Mouse (Mus musculus) lung, adult 2 months (tissue): Measurements from ENCODE around the gene Zfp334. TPM values are rescaled to one million over a fixed set of nuclear protein-coding genes. Genes with fewer than 3 reads are reported as not detected.
A peak's percentile ranks its signal among the peaks of the same experiment; 100 is the strongest.

Experiments
- DNase-seq: peaks from one replicate; pipeline ENCODE4 v3.0.0; 2022
- H3K4me1 ChIP-seq: fragments of 200-500 bp; 2 replicates; pipeline ENCODE4 v1.6.1; 2011; ENCODE audit warnings: low read length; ENCODE audit not compliant: control insufficient read depth, insufficient read depth
- H3K4me3 ChIP-seq: fragments of 200-500 bp; replicated peaks from 2 replicates; pipeline ENCODE3; 2011; ENCODE audit warnings: low read depth, mild to moderate bottlenecking, control low read depth, low read length; ENCODE audit errors: extremely low read depth
- CTCF ChIP-seq: fragments of 200-500 bp; IDR thresholded peaks from 2 replicates; pipeline ENCODE4 v1.5.1; 2011; ENCODE audit warnings: mild to moderate bottlenecking, low read length, control low read depth; ENCODE audit not compliant: insufficient read depth
- POLR2A ChIP-seq: fragments of 200-500 bp; IDR thresholded peaks from 2 replicates; pipeline ENCODE4 v1.6.1; 2011; ENCODE audit warnings: low read depth, mild to moderate bottlenecking, control low read depth, low read length, borderline replicate concordance; ENCODE audit errors: extremely low read depth
- WGBS: fragments of 180-500 bp; shearing (Covaris S2); methylation state at CpG from one replicate; pipeline ENCODE4 v1.1.7; 2018; 5-methylcytosine and 5-hydroxymethylcytosine counted together
- polyA plus RNA-seq: library from polyadenylated mRNA; depleted of rRNA; stranded (reverse); fragments of >200 nt; gene quantifications from 2 replicates; pipeline ENCODE4 v1.2.3, GENCODE M21; 2012

The Zfp334 gene
- polyA plus RNA-seq, 1 experiment = 3.5 TPM

DNA sequence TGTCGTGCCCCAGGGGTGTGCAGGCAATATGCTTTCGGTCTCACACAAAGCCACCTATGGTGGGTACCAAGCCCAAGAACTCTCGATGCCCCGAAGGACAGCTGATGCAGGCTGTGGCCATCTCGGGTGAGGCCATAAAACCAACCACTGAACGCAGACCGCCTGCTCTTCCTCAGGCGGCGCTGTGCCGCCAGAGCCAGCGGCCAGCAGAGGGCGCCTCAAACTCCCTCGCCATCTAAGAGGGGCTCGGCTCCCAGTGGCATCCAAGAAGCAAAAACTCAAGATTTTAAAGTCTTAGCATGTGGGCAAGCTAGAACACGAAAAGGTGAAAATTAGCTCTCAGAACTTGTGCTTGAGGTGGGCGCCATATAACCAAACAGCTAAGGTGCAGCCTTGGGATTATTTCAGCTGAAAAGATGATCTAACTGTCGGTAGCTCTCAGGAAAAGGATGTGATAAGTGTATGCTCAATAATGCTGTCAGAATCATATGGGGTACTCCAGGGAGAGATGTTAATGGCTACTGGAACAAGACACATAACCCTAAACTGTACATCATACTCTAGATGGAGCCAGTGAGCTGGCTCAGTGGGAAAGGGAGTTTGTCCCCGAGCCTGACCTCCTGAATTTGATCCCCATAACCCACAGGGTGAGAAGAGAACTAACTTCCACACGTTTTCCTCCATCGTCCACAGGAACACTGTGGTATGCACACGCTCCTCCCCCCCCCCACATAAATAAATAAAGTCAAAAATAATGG is 23.5 kb downstream of the Zfp334 start:
- TF ChIP-seq POLR2A (no peak), CTCF (peak; percentile 61)
- Histone ChIP-seq H3K4me3 (no peak overlapping the region), H3K4me1 (0 out of 2 replicates have a peak, but pooled peaks cover 4% of the 10 kb centered on the region)
- peak; percentile 54 for DNase-seq
- WGBS = 11% methylated on average over 21 of the region's 21 CpGs

DNA sequence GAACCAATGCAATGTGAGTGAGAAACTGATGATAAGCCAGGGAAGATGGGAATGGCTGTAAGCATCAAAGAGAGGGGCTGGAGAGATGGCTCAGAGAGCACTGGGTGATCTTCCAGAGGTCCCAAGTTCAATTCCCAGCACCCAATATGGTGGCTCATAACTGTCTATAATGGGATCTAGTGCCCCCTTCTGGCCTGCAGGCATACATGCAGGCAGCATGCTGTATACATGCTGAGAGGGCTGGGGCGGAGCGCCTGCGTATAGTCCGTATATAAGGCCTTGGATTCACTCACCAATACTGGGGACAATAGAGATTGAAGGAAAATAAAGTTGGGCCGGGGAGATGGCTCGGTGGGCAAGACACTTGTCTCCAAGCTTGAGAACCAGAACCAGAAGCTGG is 24.8 kb downstream of the Zfp334 start:
- no peak for DNase-seq
- Histone ChIP-seq H3K4me1 (0 out of 2 replicates have a peak, but pooled peaks cover 4% of the 10 kb centered on the region), H3K4me3 (no peak overlapping the region)
- no peak for TF ChIP-seq POLR2A
- TF ChIP-seq CTCF = no peak
- 85% methylated on average over 6 of the region's 6 CpGs for WGBS

GRCm38 (mm10) chr2:165360861-165361260 is 27.2 kb downstream of the Zfp334 start:
- Histone ChIP-seq H3K4me1 (no peaks in the 10 kb centered on the region), H3K4me3 (no peak overlapping the region)
- TF ChIP-seq POLR2A (no peak), CTCF (peak; percentile 72)
- DNase-seq = peak; percentile 24
- 0% methylated on average over 1 of the region's 1 CpGs for WGBS

GRCm38 (mm10) chr2:165351828-165352513 is 36.1 kb downstream of the Zfp334 start:
- 88% methylated on average over 20 of the region's 20 CpGs for WGBS
- no peaks in the 10 kb centered on the region for H3K4me1 ChIP-seq
- TF ChIP-seq POLR2A (no peak), CTCF (no peak)
- no peak for DNase-seq
- H3K4me3 ChIP-seq = no peak overlapping the region

DNA sequence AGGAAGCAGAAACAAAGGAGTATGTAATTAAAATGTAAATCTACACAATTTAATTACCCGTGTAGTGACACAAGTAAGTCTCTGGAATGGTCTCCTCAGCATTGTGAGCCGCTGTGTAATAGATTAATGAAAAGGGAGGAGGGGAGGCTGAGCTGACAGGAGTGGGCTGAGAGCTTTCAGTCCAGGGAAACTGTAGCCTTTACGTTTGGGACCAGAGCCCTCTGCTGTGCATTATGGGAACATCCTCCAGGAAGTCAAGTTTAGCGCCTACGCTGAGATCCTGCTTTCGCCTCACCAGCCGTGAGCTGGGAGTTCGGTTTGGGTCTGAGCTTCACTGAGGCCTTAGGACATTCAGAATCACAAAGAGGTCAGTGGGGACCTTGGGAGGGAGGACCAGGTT is 38.6 kb downstream of the Zfp334 start:
- DNase-seq = no peak
- Histone ChIP-seq H3K4me3 (no peak overlapping the region), H3K4me1 (no peaks in the 10 kb centered on the region)
- 29% methylated on average over 8 of the region's 8 CpGs for WGBS
- TF ChIP-seq POLR2A = no peak

GRCm38 (mm10) chr2:165346180-165346579 is 41.9 kb downstream of the Zfp334 start:
- no peak for DNase-seq
- no peaks in the 10 kb centered on the region for H3K4me1 ChIP-seq
- TF ChIP-seq CTCF = no peak
- TF ChIP-seq POLR2A = no peak
- H3K4me3 ChIP-seq = no peak overlapping the region
- 87% methylated on average over 5 of the region's 5 CpGs for WGBS

- 47% methylated on average over 3 of the region's 3 CpGs for WGBS
- peak; percentile 83 for TF ChIP-seq CTCF
- no peak for TF ChIP-seq POLR2A
- no peaks in the 10 kb centered on the region for H3K4me1 ChIP-seq
- H3K4me3 ChIP-seq = no peak overlapping the region
- DNase-seq = peak; percentile 62
Observed at GRCm38 (mm10) chr2:165337191-165337590, 50.9 kb downstream of the Zfp334 start.

- 47% methylated on average over 14 of the region's 14 CpGs for WGBS
- DNase-seq = no peak
- Histone ChIP-seq H3K4me3 (no peak overlapping the region), H3K4me1 (no peaks in the 10 kb centered on the region)
- TF ChIP-seq CTCF = no peak
- TF ChIP-seq POLR2A = no peak
Observed at GRCm38 (mm10) chr2:165332610-165333210, 55.3 kb downstream of the Zfp334 start.

GRCm38 (mm10) chr2:165329703-165330102 is 58.4 kb downstream of the Zfp334 start:
- peaks cover 6% of the 10 kb centered on the region for H3K4me1 ChIP-seq
- DNase-seq = no peak
- 21% methylated on average over 3 of the region's 3 CpGs for WGBS
- TF ChIP-seq CTCF (no peak), POLR2A (no peak)
- no peak overlapping the region for H3K4me3 ChIP-seq
